Mouse (Mus musculus) Muller cell, postnatal 12 days (primary cell): ENCODE data around the gene Fam129a.

Experiments used
- DNase-seq: peaks from one replicate; pipeline ENCODE4 v3.0.0-alpha.2; 2015; ENCODE audit errors: inconsistent ontology term

Fam129a gene

GRCm38 (mm10) chr1:151626631-151627030, 55.6 kb downstream of the Fam129a start:
- peak; percentile 17 for DNase-seq

- DNase-seq, result no peak
Measured at GRCm38 (mm10) chr1:151627141-151627540, 56.2 kb downstream of the Fam129a start.

- no peak for DNase-seq
Measured at GRCm38 (mm10) chr1:151629591-151630250, 58.7 kb downstream of the Fam129a start.

GRCm38 (mm10) chr1:151630251-151630628, 59.3 kb downstream of the Fam129a start:
- DNase-seq, result no peak

GRCm38 (mm10) chr1:151631061-151631460, 60.1 kb downstream of the Fam129a start:
- no peak for DNase-seq

GRCm38 (mm10) chr1:151631703-151632294, 60.8 kb downstream of the Fam129a start:
- no peak for DNase-seq

- DNase-seq, result no peak
Measured at GRCm38 (mm10) chr1:151632567-151633356, 61.8 kb downstream of the Fam129a start.

- DNase-seq, result no peak
Measured at GRCm38 (mm10) chr1:151636637-151637036, 65.7 kb downstream of the Fam129a start.

GRCm38 (mm10) chr1:151637351-151637922, 66.5 kb downstream of the Fam129a start:
- no peak for DNase-seq

GRCm38 (mm10) chr1:151638357-151638756, 67.4 kb downstream of the Fam129a start:
- DNase-seq, result no peak

- no peak for DNase-seq
Measured at GRCm38 (mm10) chr1:151638770-151639169, 67.8 kb downstream of the Fam129a start.

GRCm38 (mm10) chr1:151646380-151646779, 75.4 kb downstream of the Fam129a start:
- no peak for DNase-seq

- DNase-seq, result no peak
Measured at GRCm38 (mm10) chr1:151648099-151648498, 77.1 kb downstream of the Fam129a start.

- no peak for DNase-seq
Measured at GRCm38 (mm10) chr1:151657042-151657605, 86.1 kb downstream of the Fam129a start.

GRCm38 (mm10) chr1:151658291-151658830, 87.4 kb downstream of the Fam129a start:
- DNase-seq, result no peak

GRCm38 (mm10) chr1:151659636-151660035, 88.7 kb downstream of the Fam129a start:
- no peak for DNase-seq

- no peak for DNase-seq
Measured at GRCm38 (mm10) chr1:151660251-151660650, 89.3 kb downstream of the Fam129a start.

- no peak for DNase-seq
Measured at GRCm38 (mm10) chr1:151660883-151661282, 89.9 kb downstream of the Fam129a start.

- DNase-seq, result no peak
Measured at GRCm38 (mm10) chr1:151661684-151662439, 90.9 kb downstream of the Fam129a start.

GRCm38 (mm10) chr1:151662958-151663357, 92.0 kb downstream of the Fam129a start:
- no peak for DNase-seq

GRCm38 (mm10) chr1:151664384-151664783, 93.4 kb downstream of the Fam129a start:
- no peak for DNase-seq
